Mouse (Mus musculus) adipocyte (in vitro differentiated cells): ENCODE measurements at regions not wholly inside any gene's neighbourhood (a gene's known extent, or its start where the extent isn't known, plus 50 kb on each side); places are given as distances from the start of the nearest gene placed in this dataset.

Experiments used
- DNase-seq: peaks from one replicate; pipeline ENCODE4 v3.0.0-alpha.2; 2016; ENCODE audit warnings: low spot score

- no peak for DNase-seq
Measured at GRCm38 (mm10) chrX:163452971-163453532, 96.4 kb downstream of the Grpr start.

DNA sequence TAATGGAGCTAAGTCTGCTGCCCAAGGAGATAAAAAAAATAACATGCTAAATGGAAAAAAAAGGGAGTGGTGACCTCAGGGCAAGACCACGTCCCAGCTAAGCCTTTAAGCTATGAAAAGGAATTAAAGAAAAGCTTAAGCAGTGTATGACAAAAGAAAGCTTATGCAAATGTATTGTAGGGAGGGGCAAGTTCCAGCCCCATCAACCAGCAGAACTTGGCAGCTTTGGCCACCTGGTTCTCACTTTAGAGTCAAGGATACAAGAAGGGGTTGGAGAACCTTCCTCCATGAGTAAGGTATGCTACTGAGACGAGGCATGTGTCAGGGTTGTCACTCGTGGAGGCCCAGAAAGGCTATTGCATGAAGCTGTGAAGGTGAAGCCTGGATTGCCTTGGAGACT, 143.9 kb downstream of the Grpr start:
- DNase-seq, result no peak

DNA sequence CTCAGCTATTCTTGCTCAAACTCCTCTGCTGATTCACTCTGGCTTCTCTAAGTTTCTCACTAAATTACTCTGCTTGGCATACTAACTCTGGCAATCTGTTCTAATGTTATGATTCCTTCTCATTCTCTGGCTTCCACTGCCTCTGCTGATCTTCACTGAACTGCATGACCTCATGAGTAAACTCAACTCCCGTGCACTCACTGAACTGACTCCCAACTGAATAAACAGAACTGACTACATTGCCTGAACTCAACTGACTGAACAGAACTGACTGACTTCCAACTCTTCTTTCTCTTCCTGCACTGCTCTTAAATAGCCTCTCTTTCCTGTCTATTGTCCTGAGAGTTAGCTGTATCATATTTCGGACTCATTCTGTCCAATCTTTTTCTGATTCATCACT, 163.1 kb downstream of the Grpr start:
- DNase-seq, result peak; percentile 5
